Mouse (Mus musculus): Measurements from ENCODE around the gene Nadsyn1. TPM values are rescaled to one million over a fixed set of nuclear protein-coding genes. Genes with fewer than 3 reads are reported as not detected.

The Nadsyn1 gene
- total and polyA plus RNA-seq, 3 experiments, result 7.4 to 10.0 TPM; not detected in 1

DNA sequence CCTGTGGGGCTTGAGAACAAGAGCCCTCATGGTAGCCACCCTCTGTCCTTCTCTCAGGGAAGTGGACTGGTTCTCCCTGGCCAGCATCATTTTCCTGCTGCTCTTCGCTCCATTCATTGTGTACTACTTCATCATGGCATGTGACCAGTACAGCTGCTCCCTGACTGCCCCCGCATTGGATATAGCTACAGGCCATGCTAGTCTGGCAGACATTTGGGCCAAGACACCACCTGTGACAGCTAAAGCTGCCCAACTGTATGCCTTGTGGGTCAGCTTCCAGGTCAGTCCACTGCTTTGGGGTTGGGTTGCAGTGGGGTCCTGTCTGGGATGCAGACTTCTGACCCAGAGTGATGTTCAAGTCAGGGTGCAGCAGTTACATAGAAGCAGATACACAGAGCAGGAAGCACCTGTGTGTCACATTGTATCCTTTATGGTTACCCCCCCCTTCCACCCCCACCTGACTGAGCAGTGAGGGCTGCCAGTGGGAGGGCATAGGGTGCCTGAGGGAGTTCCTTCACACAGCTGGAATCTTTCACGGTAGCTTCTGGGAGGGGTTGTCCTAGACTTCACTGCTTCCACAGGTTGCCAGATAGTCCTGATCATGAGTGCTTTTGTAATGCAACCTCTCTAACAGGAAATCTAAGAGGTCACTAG lies 15.2 kb upstream of the Nadsyn1 start:
- no peak for DNase-seq (ENCODE audit: low read depth, low spot score)
- Histone ChIP-seq H3K36me3 (ENCODE audit: control insufficient read depth in 1 of 2, insufficient read depth in 2 of 2, low read length in 2 of 2) (peaks cover 0 to 2% of the 10 kb centered on the region in 2 experiments; a peak in 2 of 4 replicates), H3K4me1 (ENCODE audit: control insufficient read depth in 1 of 2, insufficient read depth in 2 of 2, low read length in 2 of 2) (no peaks in the 10 kb centered on the region), H3K27me3 (ENCODE audit: control insufficient read depth in 1 of 2, insufficient read depth in 2 of 2, low read length in 2 of 2) (no peaks in the 10 kb centered on the region), H3K4me3 (ENCODE audit: control insufficient read depth in 1 of 2, insufficient read depth in 1 of 2, low read depth in 2 of 2, low read length in 2 of 2) (no peak overlapping the region), H3K9me3 (replicated peaks; ENCODE audit: insufficient read depth, low read length) (no peaks in the 10 kb centered on the region), H3K9ac (ENCODE audit: control insufficient read depth, low read depth, low read length, poor library complexity, severe bottlenecking) (no peak overlapping the region), H3K27ac (ENCODE audit: control insufficient read depth, low read depth, low read length) (no peak overlapping the region), H3K79me2 (ENCODE audit: control insufficient read depth, insufficient read depth, low read length, poor library complexity) (no peaks in the 10 kb centered on the region)
- TF ChIP-seq MAX (IDR thresholded peaks at IDR 0.05; ENCODE audit: low read length) (no peak), POLR2AphosphoS5 (IDR thresholded peaks at IDR 0.05; ENCODE audit: borderline replicate concordance, low read depth, low read length) (no peak), USF1 (IDR thresholded peaks at IDR 0.05; ENCODE audit: low read depth, low read length) (no peak), POLR2A (IDR thresholded peaks at IDR 0.05; ENCODE audit: control insufficient read depth in 1 of 2, insufficient read depth in 1 of 2, low read depth in 1 of 2, low read length in 2 of 2, poor library complexity in 1 of 2) (no peak), SMC3 (IDR thresholded peaks at IDR 0.05; ENCODE audit: low read depth, low read length) (no peak), GABPA (IDR thresholded peaks at IDR 0.05; ENCODE audit: low read depth, low read length) (no peak)

DNA sequence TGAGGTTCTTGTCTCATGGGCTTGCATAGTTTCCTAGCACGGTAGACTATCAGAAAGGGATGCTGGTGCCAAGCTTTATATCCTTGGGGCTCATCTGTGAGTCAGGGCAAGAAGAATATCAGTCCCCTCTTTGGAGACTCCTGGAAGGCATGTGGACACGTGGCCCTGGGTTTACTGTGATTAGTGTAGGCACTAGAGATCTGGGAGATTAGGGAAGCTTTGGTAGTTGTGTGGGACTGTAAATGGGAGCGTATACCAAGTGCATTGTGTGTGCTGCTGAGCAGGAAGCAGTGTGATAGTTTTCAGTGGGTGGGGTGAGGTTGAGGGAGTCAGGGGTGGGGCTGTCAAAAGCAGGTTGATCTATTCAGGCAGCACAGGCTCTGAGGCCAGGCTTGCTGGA lies 12.3 kb upstream of the Nadsyn1 start:
- Histone ChIP-seq H3K27ac (ENCODE audit: control insufficient read depth, low read depth, low read length) (no peak overlapping the region), H3K4me1 (ENCODE audit: control insufficient read depth in 1 of 2, insufficient read depth in 2 of 2, low read length in 2 of 2) (peaks cover 0 to 4% of the 10 kb centered on the region in 2 experiments; a peak in 2 of 4 replicates), H3K36me3 (ENCODE audit: control insufficient read depth in 1 of 2, insufficient read depth in 2 of 2, low read length in 2 of 2) (peaks cover 0 to 3% of the 10 kb centered on the region in 2 experiments; a peak in 2 of 4 replicates), H3K27me3 (ENCODE audit: control insufficient read depth in 1 of 2, insufficient read depth in 2 of 2, low read length in 2 of 2) (no peaks in the 10 kb centered on the region), H3K9ac (ENCODE audit: control insufficient read depth, low read depth, low read length, poor library complexity, severe bottlenecking) (no peak overlapping the region), H3K79me2 (ENCODE audit: control insufficient read depth, insufficient read depth, low read length, poor library complexity) (peaks cover 4% of the 10 kb centered on the region; the same call in 1 of the 2 replicates), H3K9me3 (replicated peaks; ENCODE audit: insufficient read depth, low read length) (no peaks in the 10 kb centered on the region), H3K4me3 (ENCODE audit: control insufficient read depth in 1 of 2, insufficient read depth in 1 of 2, low read depth in 2 of 2, low read length in 2 of 2) (no peak overlapping the region)
- TF ChIP-seq MAZ (IDR thresholded peaks at IDR 0.05; ENCODE audit: low read depth, low read length) (no peak), MYB (IDR thresholded peaks at IDR 0.05; ENCODE audit: low read depth, low read length) (no peak), GATA1 (IDR thresholded peaks at IDR 0.05; ENCODE audit: low read depth, low read length) (no peak), TBP (IDR thresholded peaks at IDR 0.05; ENCODE audit: low read depth, low read length) (no peak), GABPA (IDR thresholded peaks at IDR 0.05; ENCODE audit: low read depth, low read length) (no peak), CHD2 (IDR thresholded peaks at IDR 0.05; ENCODE audit: low read length) (no peak), SMC3 (IDR thresholded peaks at IDR 0.05; ENCODE audit: low read depth, low read length) (no peak), TCF12 (IDR thresholded peaks at IDR 0.05; ENCODE audit: low read depth, low read length) (no peak), SIN3A (IDR thresholded peaks at IDR 0.05; ENCODE audit: low read length) (no peak), EP300 (IDR thresholded peaks at IDR 0.05; ENCODE audit: low read depth in 1 of 2, low read length in 2 of 2) (no peak), CHD1 (IDR thresholded peaks at IDR 0.05; ENCODE audit: low read depth, low read length) (no peak)
- DNase-seq (ENCODE audit: low read depth, low spot score), result no peak

Measured in MEL (cell line).